Mouse (Mus musculus): ENCODE data around the gene Ssna1. TPM values are rescaled to one million over a fixed set of nuclear protein-coding genes. Genes with fewer than 3 reads are reported as not detected.

The Ssna1 gene
- total RNA-seq, 1 experiment from 2014 or later: 73.3 TPM

GRCm38 (mm10) chr2:25234551-25235220, 37.6 kb downstream of the Ssna1 start:
- no peak for ATAC-seq (replicated peaks; ENCODE audit: low read depth, poor library complexity, severe bottlenecking)

- no peak for ATAC-seq (replicated peaks; ENCODE audit: low read depth, poor library complexity, severe bottlenecking)
These were observed 38.2 kb downstream of the Ssna1 start, which contains the start of gene Slc34a3 for GRCm38 (mm10) chr2:25234050-25234449. Slc34a3 (minus strand) TSS chr2:25234364.

- peak; percentile 61 for ATAC-seq (replicated peaks; ENCODE audit: low read depth, poor library complexity, severe bottlenecking)
These were observed 38.8 kb downstream of the Ssna1 start for GRCm38 (mm10) chr2:25233421-25233820.

DNA sequence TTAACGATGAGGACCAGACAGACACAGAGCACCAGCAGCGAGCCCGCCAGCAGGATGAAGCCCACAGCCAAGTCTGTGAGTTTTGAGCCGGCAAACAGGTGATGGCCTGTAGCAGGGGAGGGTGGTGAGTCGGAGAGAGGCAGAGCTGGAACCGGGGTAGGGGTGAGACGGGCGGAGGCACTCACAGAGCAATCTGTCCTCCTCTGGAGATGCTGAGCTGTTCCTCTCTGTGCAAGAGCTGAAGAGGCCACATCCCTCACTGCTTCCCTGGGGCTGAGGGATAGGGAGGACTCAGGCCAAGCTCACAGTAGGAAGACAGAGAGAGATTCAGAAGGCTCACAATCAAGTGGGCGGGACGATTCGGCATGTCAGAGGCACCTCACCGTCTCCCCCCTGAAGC, 41.2 kb downstream of the Ssna1 start:
- ATAC-seq (replicated peaks; ENCODE audit: low read depth, poor library complexity, severe bottlenecking): no peak

GRCm38 (mm10) chr2:25230581-25230980, 41.7 kb downstream of the Ssna1 start:
- ATAC-seq (replicated peaks; ENCODE audit: low read depth, poor library complexity, severe bottlenecking): no peak

GRCm38 (mm10) chr2:25229582-25229981, 42.7 kb downstream of the Ssna1 start:
- ATAC-seq (replicated peaks; ENCODE audit: low read depth, poor library complexity, severe bottlenecking): no peak

DNA sequence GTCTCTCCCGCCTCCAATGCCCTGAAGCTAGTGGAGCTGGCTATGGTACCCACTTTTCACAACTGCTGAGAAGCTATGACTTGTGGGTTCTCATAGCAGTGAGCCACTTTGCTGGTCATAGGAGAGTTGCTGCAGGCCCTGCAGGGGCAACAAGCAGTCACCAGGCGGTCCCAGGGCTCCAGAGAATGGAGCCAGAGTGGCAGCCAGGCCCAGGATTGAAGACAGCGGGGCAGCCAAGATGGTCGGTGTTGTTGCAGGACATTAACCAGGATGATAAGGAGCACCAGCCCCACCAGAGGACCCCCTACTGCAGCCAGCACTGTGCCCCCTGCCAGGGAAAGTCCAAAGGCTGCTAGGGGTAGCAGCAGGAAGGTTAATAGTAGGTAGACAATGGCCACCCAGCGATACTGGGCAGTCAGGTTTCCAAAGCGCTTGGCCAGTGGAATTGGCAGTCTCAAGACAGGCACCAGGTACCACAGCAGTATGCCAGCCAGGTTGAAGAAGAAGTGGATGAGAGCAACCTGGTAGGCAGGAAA, 43.2 kb downstream of the Ssna1 start:
- ATAC-seq (replicated peaks; ENCODE audit: low read depth, poor library complexity, severe bottlenecking): no peak

DNA sequence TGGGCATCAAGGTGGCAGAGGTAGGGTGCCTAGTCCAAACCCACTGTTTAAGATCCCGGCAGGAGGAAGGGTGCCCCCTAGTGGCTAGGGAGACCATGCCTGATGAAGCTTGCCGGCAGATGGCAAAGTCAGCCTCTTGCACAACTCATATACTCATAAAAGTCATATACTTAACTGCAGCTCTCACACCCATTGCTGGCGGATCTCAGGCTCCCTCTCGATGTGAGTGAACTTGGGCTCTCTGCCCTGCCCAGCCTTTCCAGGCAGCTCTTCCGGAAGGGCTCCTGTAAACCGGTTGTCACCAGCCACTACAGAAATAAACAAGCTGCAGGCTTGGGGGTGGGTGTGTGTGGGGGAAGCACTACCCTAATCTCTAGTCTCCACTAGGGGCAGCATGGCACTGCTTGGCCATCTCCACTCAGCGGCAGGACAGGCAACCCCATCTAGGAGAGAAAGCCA, 43.8 kb downstream of the Ssna1 start:
- peak; percentile 49 for ATAC-seq (replicated peaks; ENCODE audit: low read depth, poor library complexity, severe bottlenecking)

DNA sequence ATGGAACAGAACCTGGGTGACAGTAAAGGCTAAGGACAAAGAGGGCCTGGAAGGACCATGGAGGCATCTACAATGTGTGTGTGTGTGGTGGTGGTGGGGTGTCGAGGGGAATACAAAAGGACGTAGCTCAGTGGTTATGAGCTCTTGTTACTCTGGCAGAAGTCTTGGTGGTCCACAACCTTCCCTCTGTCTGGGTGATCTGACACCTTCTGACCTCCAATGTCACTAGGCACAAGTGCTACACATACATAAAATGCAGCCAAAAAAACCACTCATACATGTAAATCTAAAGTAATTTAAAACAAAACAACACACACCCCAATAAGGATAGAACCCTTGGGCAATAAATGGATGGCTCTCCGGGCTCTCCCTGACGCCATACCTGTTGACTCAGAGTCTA, 44.8 kb downstream of the Ssna1 start:
- no peak for ATAC-seq (replicated peaks; ENCODE audit: low read depth, poor library complexity, severe bottlenecking)

DNA sequence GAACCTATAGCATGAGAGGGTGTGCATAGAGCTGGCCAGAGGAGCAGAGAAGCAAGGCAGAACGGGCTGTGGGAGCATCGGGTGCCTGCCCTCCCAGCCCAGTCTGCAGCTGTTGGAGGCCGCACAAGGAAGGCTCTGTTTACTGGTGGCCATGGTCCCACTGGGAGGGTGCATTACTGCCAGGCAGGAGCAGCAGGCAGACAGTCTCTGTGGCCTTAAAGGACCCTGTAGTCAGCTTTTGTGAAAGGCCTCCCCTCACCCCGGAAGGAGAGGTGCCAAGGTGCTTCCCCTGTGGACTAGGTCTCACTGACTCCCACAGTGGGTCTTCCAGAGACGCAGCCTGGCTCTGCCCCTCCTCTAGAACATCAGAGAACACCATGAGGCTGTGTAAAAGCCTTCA, 45.4 kb downstream of the Ssna1 start:
- no peak for ATAC-seq (replicated peaks; ENCODE audit: low read depth, poor library complexity, severe bottlenecking)

DNA sequence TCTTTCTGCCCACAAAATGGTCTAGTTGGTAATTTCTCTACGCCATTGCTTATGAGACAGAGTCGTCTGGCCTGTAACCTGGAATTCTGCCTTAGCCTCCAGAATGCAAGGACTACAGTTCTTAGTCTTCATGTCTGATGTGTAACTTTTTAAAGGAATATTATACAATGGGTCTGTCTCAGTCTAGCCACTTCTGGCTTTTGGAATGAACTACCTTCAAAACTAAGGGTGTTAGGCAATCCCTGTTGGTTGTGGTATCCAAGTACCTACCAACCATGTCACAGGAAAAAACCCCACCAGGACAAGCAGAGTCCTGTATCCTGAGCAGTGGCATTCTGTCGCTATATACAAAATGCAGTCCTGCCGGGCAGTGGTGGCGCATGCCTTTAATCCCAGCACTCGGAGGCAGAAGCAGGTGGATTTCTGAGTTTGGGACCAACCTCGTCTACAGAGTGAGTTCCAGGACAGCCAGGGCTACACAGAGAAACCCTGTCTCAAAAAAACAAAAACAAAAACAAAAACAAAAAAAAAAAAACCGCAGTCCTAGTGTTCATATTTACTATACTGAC, 46.3 kb downstream of the Ssna1 start:
- no peak for ATAC-seq (replicated peaks; ENCODE audit: low read depth, poor library complexity, severe bottlenecking)

- ATAC-seq (replicated peaks; ENCODE audit: low read depth, poor library complexity, severe bottlenecking): peak; percentile 70
These were observed 47.2 kb downstream of the Ssna1 start for GRCm38 (mm10) chr2:25224766-25225752.

- no peak for ATAC-seq (replicated peaks; ENCODE audit: low read depth, poor library complexity, severe bottlenecking)
These were observed 47.8 kb downstream of the Ssna1 start, which contains the start of gene Tubb4b for GRCm38 (mm10) chr2:25224492-25224765. Tubb4b (minus strand) TSS chr2:25224702.

GRCm38 (mm10) chr2:25223681-25224491, 48.4 kb downstream of the Ssna1 start:
- peak; percentile 30 for ATAC-seq (replicated peaks; ENCODE audit: low read depth, poor library complexity, severe bottlenecking)

- ATAC-seq (replicated peaks; ENCODE audit: low read depth, poor library complexity, severe bottlenecking): no peak
These were observed 50.9 kb downstream of the Ssna1 start for GRCm38 (mm10) chr2:25221331-25221772.

Other genes with a start within 250 kb of the Ssna1 start
- gene Nsmf, start 218.1 kb downstream of the Ssna1 start, total RNA-seq (2017): 9.6 and 15.2 TPM in 2 replicates
- gene Entpd8, start 192.1 kb downstream of the Ssna1 start, total RNA-seq (2017): not detected in 2 replicates
- gene Noxa1, start 177.3 kb downstream of the Ssna1 start, total RNA-seq (2017): 0.09 TPM in 1 of 2 replicates, not detected in the other
- gene Nrarp, start 91.7 kb downstream of the Ssna1 start, total RNA-seq (2017): 0.39 and 2.2 TPM in 2 replicates
- gene Tor4a, start 75.6 kb downstream of the Ssna1 start, total RNA-seq (2017): 15.7 and 18.1 TPM in 2 replicates
- 28.8 and 47.4 TPM in 2 replicates for gene Nelfb, start 60.9 kb downstream of the Ssna1 start, total RNA-seq (2017)
- gene Stpg3, start 57.8 kb downstream of the Ssna1 start, total RNA-seq (2017): not detected in 2 replicates
- gene Fam166a, start 53.7 kb downstream of the Ssna1 start, total RNA-seq (2017): not detected in 2 replicates
- 486 and 513 TPM in 2 replicates for gene Tubb4b, start 47.7 kb downstream of the Ssna1 start, total RNA-seq (2017)
- not detected in 2 replicates for gene Slc34a3, start 38.1 kb downstream of the Ssna1 start, total RNA-seq (2017)
- not detected in 2 replicates for gene Rnf224, start 35.7 kb downstream of the Ssna1 start, total RNA-seq (2017)
- gene Rnf208, start 30.2 kb downstream of the Ssna1 start, total RNA-seq (2017): 0.37 and 0.82 TPM in 2 replicates
- not detected in 2 replicates for gene Cysrt1, start 30.0 kb downstream of the Ssna1 start, total RNA-seq (2017)
- gene AL732309.1, start 25.6 kb downstream of the Ssna1 start, total RNA-seq (2017): 0.50 and 0.87 TPM in 2 replicates
- 11.3 and 13.0 TPM in 2 replicates for gene Tmem203, start 17.0 kb downstream of the Ssna1 start, total RNA-seq (2017)
- 12.4 and 17.0 TPM in 2 replicates for gene Tprn, start 9.8 kb downstream of the Ssna1 start, total RNA-seq (2017)
- 35.1 and 53.1 TPM in 2 replicates for gene Anapc2, start within 50 bp of the Ssna1 start, total RNA-seq (2017)
- not detected in 2 replicates for gene Tmem210, start 15.7 kb upstream of the Ssna1 start, total RNA-seq (2017)
- not detected in 2 replicates for gene Lrrc26, start 17.5 kb upstream of the Ssna1 start, total RNA-seq (2017)
- gene Grin1, start 46.7 kb upstream of the Ssna1 start, total RNA-seq (2017): not detected in 2 replicates
- 40.8 and 41.3 TPM in 2 replicates for gene Man1b1, start 59.9 kb upstream of the Ssna1 start, total RNA-seq (2017)
- gene Dpp7, start 83.9 kb upstream of the Ssna1 start, total RNA-seq (2017): 13.3 and 19.2 TPM in 2 replicates
- 8.5 and 8.9 TPM in 2 replicates for gene Uap1l1, start 93.2 kb upstream of the Ssna1 start, total RNA-seq (2017)
- gene Sapcd2, start 99.9 kb upstream of the Ssna1 start, total RNA-seq (2017): 15.1 and 17.4 TPM in 2 replicates
- not detected in 2 replicates for gene Entpd2, start 123.4 kb upstream of the Ssna1 start, total RNA-seq (2017)
- 0.64 TPM in 1 of 2 replicates, not detected in the other for gene Npdc1, start 126.9 kb upstream of the Ssna1 start, total RNA-seq (2017)
- 23.5 and 27.8 TPM in 2 replicates for gene Fut7, start 150.8 kb upstream of the Ssna1 start, total RNA-seq (2017)
- 31.5 and 49.9 TPM in 2 replicates for gene Abca2, start 156.3 kb upstream of the Ssna1 start, total RNA-seq (2017)
- not detected in 2 replicates for gene Clic3, start 184.4 kb upstream of the Ssna1 start, total RNA-seq (2017)
- gene Paxx, start 188.7 kb upstream of the Ssna1 start, total RNA-seq (2017): 19.8 and 29.1 TPM in 2 replicates
- 4.1 TPM in 1 of 2 replicates, not detected in the other for gene Ptgds, start 197.6 kb upstream of the Ssna1 start, total RNA-seq (2017)
- not detected in 2 replicates for gene Lcn12, start 221.5 kb upstream of the Ssna1 start, total RNA-seq (2017)
- gene Fbxw5, start 228.3 kb upstream of the Ssna1 start, total RNA-seq (2017): 16.6 and 21.4 TPM in 2 replicates
- 0.19 and 2.7 TPM in 2 replicates for gene C8g, start 229.3 kb upstream of the Ssna1 start, total RNA-seq (2017)